Mouse (Mus musculus) WW6 (cell line): Measurements from ENCODE around the gene St3gal3.

Experiments used
- DNase-seq: peaks from one replicate; pipeline ENCODE4 v3.0.0-alpha.2; 2013; ENCODE audit warnings: low read depth, low spot score

Gene St3gal3

GRCm38 (mm10) chr4:117986766-117987165 lies 147.9 kb downstream of the St3gal3 start:
- DNase-seq, result no peak

- DNase-seq, result no peak
Measured at GRCm38 (mm10) chr4:117984993-117985587, 149.6 kb downstream of the St3gal3 start.

GRCm38 (mm10) chr4:117984206-117984605 lies 150.5 kb downstream of the St3gal3 start:
- DNase-seq, result no peak

DNA sequence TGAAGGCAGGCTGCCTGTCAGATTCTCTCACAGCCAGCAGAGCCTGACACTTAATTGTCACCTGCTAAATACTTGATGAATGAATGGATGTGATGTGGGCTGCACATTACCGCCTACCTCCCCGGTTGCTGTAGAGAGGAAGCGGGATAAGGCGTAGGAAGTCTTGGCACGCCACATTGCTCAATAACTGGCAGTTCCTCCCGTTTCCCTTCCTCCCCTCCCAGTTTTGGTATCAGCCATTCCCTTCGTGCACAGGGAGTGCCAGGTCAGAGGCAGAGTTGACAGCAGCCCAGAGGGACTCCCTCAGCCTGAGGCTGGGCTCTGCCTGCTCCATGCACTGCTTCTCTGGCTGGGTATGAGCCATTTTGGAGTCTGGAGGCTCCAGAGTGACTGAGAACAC lies 152.0 kb downstream of the St3gal3 start:
- no peak for DNase-seq

- no peak for DNase-seq
Measured at GRCm38 (mm10) chr4:117981518-117981917, 153.2 kb downstream of the St3gal3 start.

DNA sequence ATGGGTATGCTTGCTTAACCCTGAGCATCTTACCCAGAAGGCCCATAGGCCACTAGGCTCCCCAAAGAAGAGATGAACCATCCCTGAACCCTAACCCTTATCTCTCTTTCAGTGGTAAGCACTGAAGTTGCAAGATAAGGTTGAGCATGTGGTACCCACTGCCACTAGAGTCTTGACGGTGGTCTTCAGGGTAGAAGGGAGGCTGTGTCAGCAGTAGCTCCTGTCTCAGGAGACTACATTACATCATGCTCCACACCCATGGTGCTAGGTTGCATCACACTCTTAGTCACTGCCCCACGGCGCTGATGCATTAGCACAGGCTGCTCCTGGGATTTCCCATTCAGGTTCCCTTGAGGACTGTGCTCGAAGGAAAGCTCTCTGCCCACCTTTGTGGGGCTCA lies 154.6 kb downstream of the St3gal3 start:
- no peak for DNase-seq

DNA sequence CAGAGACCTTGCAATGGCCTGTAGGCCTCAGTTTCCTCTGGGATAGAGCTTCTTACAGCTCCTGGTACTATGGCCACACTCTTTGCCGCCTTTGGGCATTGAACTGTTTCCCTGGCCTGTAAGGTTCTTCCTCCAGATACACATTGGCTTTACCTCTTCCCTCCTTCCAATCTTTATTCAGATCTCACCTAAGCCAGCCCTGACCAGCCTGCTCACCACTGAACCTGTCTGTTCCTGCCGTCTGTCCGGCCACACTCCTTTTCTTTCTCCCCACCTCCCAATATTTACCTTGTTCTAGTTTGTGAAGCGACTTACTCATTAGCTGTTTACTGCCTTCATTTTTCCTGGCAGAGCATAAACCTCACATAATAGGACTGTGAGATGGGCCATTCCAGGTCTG lies 155.5 kb downstream of the St3gal3 start:
- no peak for DNase-seq

GRCm38 (mm10) chr4:117978282-117978681 lies 156.4 kb downstream of the St3gal3 start:
- no peak for DNase-seq

DNA sequence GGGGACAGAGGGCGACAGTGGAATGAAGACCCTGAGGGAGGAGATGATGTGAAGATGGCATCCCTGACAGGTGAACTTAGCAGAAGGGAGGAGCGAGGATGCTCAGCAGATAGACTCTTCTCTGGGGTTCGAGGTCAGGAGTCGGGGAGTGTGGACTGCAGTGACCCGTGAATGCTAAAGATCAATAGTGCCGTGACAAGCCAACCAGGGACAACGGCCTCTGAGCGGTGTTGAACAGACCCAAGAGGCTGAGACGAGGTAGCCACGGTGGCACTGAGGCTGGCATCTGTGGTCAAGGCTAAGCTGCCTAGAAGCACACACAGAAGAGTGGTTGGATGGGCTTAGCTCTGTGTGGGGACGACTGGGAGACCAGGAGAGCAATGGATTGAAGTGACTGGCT lies 156.9 kb downstream of the St3gal3 start:
- no peak for DNase-seq

- DNase-seq, result no peak
Measured at GRCm38 (mm10) chr4:117977371-117977770, 157.3 kb downstream of the St3gal3 start.

DNA sequence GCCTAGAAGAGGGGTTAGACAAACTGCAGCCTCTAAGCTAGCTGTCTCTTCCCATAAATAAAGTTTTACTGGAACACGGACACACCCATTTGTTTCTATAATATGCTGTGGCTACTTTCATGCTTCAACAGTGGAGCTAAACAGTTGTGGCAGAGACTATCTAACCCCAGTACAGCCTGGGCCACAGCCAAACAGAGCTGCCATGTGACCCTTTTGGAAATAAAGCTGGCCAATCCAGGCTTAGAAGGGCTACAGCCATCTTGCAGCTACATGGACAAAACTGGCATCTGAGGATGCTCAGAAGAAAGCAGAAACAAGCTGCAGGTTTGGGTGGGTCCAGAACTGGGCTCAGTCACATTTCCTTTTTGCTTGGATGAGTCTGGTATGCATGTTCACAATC lies 158.9 kb downstream of the St3gal3 start:
- no peak for DNase-seq

DNA sequence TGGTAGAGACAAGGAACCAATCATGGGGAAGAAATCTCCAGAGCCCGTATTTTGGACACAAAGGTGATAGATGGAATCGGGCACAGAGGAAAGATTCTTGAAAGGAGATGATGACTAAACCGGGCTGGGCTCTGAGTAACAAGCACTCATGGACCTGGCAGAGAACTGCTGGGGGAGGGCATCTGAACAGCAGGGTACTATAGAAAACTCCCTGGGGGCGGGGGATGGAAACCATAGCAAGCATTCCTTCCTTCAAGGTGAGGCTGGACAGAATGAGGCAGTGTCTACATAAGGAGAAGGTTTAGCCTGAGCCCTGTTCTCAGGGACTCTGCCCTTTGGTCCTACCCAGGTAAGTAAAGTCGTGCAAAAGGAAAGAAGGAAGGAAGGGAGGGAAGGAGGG lies 160.0 kb downstream of the St3gal3 start:
- no peak for DNase-seq

DNA sequence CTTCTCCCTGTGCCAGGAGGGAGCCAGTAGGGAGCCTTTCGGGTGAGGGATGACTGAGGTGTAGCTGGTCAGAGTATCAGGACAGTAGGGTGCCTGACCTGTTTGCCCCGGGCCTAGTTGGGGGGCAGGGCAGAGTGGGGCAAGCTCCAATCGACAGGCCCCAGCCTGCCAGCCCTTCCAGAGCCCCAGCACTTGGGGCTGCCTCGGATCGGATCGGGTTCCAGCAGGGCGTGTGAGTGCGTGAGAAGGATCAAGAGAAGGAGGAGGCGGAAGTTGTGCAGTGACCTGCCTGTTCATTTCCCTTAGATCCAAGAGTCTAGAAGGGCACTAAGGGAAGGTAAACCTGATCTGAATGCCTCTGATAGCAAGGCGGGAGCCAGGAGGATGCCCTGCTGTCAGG lies 161.7 kb downstream of the St3gal3 start:
- no peak for DNase-seq

DNA sequence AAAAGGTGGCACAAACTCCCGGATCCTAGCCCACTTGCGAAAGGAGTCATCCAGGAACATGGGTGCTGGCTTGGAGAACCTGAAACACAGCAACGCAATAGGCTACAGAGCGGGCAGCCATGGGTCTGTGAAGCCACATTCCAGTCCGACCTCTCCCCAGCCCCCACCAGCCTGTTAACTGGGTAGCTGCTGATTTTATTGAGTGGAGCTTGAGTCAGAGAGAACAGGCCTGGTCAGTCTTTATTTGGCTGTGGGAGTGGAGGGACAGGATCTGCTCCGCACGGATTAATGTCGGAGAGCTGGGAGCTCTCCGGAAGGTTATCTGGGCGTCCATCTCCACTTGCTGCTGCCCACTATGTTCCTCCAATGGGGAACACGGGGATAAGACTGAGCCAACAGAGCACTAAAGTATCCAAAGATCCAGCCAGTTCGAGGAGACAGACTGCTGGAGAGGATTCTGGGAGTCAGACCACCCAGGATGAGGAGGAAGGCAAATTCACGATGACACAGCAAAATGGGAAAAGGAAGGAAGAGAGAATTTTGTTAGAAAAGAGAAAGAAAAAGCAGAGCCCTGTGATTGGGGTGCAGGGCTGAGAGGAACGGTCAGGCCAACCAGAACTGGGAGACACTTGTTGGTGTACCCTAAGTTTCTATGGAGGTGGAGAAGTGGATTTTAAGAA lies 170.2 kb downstream of the St3gal3 start:
- DNase-seq, result no peak

DNA sequence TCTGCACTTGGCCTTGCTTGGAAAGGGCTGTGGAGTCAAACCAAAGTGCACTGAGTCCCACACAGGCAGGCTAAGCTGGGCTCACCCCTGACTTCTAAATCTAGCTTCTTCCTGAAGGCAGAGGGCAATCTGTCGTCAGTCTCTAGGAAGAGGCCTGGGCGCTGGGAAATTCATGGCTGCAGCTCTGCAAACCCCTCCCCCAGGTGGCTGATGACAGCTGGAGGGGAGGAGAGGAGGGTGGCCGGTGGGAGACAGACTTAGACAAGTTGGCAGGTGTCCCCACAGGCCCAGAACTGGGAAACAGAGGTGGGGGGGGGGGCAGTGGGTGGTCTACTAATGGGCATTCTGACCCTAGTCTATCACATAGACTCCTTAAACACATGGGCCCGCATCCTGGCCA lies 177.2 kb downstream of the St3gal3 start:
- no peak for DNase-seq

- DNase-seq, result no peak
Measured at GRCm38 (mm10) chr4:117947493-117947892, 187.2 kb downstream of the St3gal3 start.

- DNase-seq, result no peak
Measured at GRCm38 (mm10) chr4:117946639-117947305, 187.9 kb downstream of the St3gal3 start.

GRCm38 (mm10) chr4:117943317-117943716 lies 191.4 kb downstream of the St3gal3 start:
- no peak for DNase-seq

GRCm38 (mm10) chr4:117936964-117937363 lies 197.8 kb downstream of the St3gal3 start:
- no peak for DNase-seq

GRCm38 (mm10) chr4:117934081-117934480 lies 200.6 kb downstream of the St3gal3 start:
- no peak for DNase-seq

DNA sequence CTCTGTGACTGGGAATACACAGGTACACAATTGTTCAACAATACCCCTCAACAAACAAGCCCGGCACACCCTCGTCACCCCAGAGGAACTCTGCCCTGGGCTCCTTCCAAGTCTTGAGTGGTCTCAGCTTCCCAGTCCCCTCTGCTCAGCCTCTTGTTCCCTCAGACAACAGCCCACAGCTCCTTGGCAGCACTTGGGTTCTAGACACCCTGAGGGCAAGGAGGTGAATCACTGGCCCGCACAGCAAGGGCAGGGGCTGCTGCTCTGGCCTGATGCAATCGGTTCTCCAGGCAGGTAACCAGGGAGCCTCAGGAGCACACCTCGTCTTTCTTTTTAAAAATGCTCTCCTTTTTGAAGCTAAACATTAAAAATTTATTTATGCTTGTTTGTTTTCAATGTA lies 201.5 kb downstream of the St3gal3 start:
- DNase-seq, result no peak

GRCm38 (mm10) chr4:117929391-117929881 lies 205.3 kb downstream of the St3gal3 start, which contains the start of gene Artn:
TSS of gene Artn (minus strand) at chr4:117929763.
- DNase-seq, result no peak
